Mouse (Mus musculus) inflammation-experienced regulatory T-cells, adult 6 months (primary cell): ENCODE measurements around the gene Ppp2r3a. TPM values are rescaled to one million over a fixed set of nuclear protein-coding genes. Genes with fewer than 3 reads are reported as not detected.
A peak's percentile ranks its signal among the peaks of the same experiment; 100 is the strongest.

ENCODE experiments used
- ATAC-seq: one replicate; pipeline ENCODE4 v1.8.0; 2017
- polyA plus RNA-seq, 3 experiments: library from polyadenylated mRNA; unstranded; fragments of 100-300 nt; shearing (Covaris generic); gene quantifications; one replicate each; pipeline ENCODE4 v1.2.1; 2017

The Ppp2r3a gene
- polyA plus RNA-seq, 3 experiments from 2014 or later = 1.3 to 1.8 (median 1.6) TPM

DNA sequence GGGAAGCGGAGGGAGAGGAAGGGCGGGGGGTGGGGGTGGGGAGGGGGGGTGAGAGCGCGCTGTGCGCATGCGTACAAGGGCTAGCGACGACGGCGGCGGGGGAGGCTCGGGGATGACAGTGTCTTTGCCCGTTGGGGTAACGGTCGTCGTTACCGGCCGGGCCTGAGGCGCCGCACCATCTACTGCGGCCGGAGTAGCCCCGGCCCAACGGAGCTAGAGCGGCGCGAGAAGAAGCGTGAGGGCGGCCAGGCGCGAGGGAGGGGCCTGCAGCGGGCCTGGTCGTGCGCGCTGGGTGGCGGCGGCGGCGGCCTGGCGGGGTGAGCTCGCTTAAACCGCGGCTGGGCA is 177.6 kb downstream of the Ppp2r3a start, which contains the start of gene Msl2:
Gene Msl2 (plus strand): TSS at position 115 of the 345 bp plus-strand sequence.
- ATAC-seq = no peak

DNA sequence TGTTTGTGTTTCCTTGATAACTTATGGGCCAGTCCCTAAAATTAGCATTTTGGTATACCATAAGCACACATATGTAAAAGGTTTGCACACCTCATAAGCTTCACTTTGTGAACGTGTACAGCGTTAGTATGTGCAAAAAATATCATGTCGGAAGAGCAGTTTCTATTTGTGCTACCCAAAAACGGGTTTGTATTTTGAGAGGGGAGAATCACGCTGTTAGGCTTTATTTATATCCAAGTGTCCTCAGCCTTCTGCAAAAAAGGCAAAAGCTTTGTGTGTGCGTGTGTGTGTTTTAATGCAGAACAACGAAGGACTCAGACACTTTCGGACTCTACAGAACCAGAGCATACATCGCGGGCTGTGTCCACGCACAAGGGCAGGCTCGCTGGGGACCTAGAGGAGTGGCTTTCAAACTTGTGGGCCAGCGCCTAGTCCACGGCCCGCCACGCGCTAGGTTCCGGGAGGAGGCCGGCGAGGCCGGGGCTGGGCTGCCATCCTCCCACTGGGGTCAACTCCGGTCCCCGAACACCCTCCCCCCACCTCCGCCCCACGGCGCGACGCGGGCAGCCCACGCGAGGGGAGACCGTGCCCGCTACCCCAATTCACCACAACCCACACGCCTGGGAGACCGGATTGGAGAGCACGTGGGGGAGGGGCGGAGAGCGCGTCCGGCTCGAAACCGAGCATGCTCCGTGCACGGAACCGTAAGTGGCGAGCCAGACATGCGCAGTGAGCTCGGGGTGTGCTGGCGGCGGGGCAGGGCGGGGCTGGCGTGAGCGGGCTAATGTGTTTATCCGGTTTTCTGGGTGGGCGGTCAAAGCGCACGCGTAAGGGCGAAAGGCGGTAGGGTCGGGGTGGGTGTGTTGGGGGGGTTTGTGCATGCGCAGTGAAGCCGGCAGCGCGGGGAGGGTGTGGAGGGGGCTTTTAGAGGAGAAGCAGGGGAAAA is 178.3 kb downstream of the Ppp2r3a start:
- ATAC-seq = peak; percentile 67

DNA sequence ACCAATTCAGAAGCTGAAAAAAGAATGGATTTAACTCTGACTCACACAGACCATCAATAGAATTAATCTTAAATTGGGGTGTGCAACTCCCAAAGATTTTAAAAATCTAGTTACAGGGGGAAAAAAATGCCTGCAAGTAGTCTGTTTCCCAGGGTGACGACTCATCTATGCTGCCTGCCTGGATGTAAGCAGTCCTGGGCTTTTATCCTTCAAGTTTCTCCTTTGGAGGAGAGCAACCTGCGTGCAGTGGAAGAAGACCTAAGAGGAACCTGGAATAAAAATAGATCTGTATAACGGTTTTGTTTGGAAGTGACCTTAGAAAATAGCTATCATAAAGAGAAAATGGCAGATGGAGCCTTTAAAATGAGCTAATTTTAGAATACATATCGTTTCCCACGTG is 179.1 kb downstream of the Ppp2r3a start:
- no peak for ATAC-seq

DNA sequence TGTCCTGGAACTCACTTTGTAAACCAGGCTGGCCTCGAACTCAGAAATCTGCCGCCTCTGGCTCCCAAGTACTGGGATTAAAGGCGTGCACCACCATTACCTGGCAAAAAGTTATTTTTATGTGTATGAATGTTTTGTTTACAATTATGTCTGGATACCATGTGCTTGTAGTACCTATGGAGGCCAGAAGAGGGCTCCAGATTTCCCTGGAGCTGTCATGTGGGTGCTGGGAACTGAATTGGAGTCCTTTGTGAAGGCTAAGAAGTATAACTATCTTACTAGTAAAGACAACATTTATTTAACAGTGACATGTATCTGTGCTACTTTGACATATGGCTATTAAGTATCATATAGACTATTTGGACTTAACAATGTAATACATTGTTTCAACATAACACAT is 181.8 kb downstream of the Ppp2r3a start:
- no peak for ATAC-seq

DNA sequence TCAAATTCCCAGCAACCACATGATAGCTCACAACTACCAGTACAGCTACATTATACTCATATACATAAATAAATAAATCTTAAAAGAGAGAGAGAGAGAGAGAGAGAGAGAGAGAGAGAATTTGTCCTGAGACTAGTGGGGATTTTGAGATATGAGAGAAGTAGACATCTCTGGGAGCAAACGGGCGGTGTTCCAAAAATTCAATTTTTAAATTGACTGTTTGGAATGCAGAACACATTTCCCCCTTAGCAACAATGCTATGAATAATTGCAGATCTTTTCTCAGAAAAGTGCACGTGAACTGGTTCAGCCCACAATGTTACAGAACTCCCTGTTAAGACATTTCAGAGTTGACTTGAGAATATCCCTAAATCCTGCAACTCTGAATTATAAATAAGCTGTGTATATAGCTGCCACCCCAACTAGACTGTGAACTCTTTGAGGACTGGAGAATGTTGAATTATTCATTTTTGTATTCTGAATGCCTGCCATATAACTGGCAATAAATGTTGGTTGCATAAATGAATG is 186.5 kb downstream of the Ppp2r3a start:
- no peak for ATAC-seq

DNA sequence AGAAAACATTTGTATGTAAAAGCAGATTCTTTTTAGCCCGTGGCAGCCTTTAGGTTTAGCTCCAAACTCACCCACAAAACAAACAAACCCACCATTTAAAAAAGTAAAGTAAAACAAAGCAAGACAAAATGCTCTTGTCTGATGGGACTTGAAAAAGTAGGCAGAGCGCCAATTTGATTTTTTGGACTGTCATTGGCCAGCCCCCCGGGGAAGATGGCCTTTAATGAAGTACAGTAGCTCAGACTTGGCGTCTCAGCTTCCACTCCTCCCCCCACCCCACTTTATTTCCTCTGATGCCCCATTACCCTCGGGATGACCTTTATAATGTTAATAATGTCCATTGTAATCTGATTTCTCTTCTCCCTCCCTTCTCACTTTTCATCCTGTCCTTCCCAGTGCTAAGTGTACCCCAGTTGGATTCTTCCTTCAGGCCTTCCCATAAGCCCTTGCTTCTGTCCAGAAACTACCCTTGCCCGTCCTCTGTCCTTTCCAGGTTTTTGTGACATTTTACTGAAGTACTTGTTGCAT is 189.3 kb downstream of the Ppp2r3a start:
- no peak for ATAC-seq

DNA sequence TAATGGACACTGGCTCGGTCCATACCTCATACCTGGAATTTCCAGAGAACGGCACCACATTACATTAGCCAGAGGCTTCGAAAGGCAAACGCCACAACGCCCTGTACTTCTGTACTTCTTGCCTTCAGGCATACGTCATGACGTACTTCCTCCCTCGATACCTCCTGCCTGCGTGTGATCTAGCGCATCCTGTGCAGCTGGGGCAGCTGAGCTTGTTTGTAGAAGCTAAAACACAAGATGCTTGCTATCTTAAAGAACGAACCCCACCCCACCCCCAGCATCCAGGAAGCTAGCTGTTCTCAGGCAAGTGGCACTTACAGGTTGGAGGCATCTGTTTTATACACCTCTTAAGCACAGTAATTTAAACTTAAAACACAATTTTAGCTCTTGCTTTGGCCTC is 190.6 kb downstream of the Ppp2r3a start:
- ATAC-seq = peak; percentile 99

DNA sequence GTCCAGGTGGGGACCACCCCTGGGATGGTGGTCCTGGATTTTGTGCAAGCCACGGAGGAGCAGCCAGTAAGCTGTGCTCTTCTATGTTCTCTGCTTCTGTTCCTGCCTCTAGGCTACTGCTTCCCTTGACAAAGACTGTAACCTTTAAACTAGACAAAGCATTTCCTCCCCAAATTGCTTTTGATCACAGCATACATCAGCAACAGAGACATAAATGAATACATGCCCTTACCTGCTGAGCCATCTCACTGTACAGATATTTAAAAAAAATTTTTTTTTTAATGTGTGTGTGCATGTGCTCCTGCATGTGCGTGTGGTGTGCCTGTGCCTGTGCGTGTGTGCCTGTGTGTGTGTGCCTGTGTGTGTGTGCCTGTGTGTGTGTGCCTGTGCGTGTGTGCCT is 194.4 kb downstream of the Ppp2r3a start:
- no peak for ATAC-seq

Other genes starting within 250 kb of the Ppp2r3a start
- 1 to 10 TPM; 5.1 to 8.3 (median 8.1) TPM for gene Pccb, start 216.9 kb downstream of the Ppp2r3a start, polyA plus RNA-seq
- 10 to 100 TPM; 10.5 to 12.3 (median 11.7) TPM for gene Msl2, start 177.7 kb downstream of the Ppp2r3a start, polyA plus RNA-seq